Mouse (Mus musculus) brain, embryonic 14.5 days (tissue): Measurements from ENCODE around the gene Mtf1.

ENCODE experiments used
- CTCF ChIP-seq: fragments of 200-500 bp; IDR thresholded peaks from 2 replicates; pipeline ENCODE4 v1.5.1; 2012; ENCODE audit warnings: inconsistent platforms, mild to moderate bottlenecking, moderate library complexity, borderline replicate concordance; ENCODE audit not compliant: insufficient read depth, insufficient read length; ENCODE audit errors: extremely low read depth
- POLR2A ChIP-seq: fragments of 200-500 bp; IDR thresholded peaks from 2 replicates; pipeline ENCODE4 v1.6.1; 2012; ENCODE audit warnings: mild to moderate bottlenecking, inconsistent platforms, borderline replicate concordance; ENCODE audit not compliant: poor library complexity, insufficient read depth, insufficient read length, severe bottlenecking; ENCODE audit errors: extremely low read depth

- TF ChIP-seq CTCF (no peak), POLR2A (no peak)
These were observed 18.0 kb upstream of the Mtf1 start for GRCm38 (mm10) chr4:124783937-124784336.
